Mouse (Mus musculus): ENCODE measurements around the gene Cdc27. TPM values are rescaled to one million over a fixed set of nuclear protein-coding genes. Genes with fewer than 3 reads are reported as not detected.
A peak's percentile ranks its signal among the peaks of the same experiment; 100 is the strongest.
"Not testable (repeated sequence)": the region's sequence is repeated elsewhere in the genome, so short reads cannot be mapped to it uniquely, and the experiment has no call there.

The Cdc27 gene
- polyA plus RNA-seq, 1 experiment from 2014 or later, result 31.7 TPM

DNA sequence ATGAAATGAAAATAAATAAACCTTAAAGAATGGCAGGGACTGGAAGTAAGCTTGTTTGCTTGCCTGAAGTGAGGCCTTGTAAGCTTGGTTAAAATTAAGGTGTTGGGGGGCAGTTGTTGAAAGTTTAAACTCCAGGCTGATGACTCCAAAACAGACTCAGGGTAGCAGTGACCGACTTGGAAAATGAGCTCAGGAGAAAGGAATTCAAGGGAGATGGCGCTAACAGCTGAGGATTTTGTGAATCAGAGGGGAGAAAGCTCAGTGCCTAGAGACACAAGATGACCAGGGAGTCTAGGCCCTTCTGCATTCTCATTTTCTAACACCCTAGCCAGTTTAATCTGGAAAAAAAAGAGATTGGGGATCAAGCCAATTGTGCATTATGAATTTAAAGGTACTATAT, 10.6 kb upstream of the Cdc27 start:
- Histone ChIP-seq H3K4me1 (replicated peaks; ENCODE audit: control insufficient read depth, insufficient read depth, low read length) (no peaks in the 10 kb centered on the region), H3K9ac (replicated peaks; ENCODE audit: low read depth, low read length) (no peak overlapping the region), H3K36me3 (ENCODE audit: control insufficient read depth, insufficient read depth) (no peaks in the 10 kb centered on the region), H3K27me3 (replicated peaks; ENCODE audit: control insufficient read depth, insufficient read depth, low read length) (no peaks in the 10 kb centered on the region), H3K27ac (ENCODE audit: low read length) (no peak overlapping the region), H3K9me3 (ENCODE audit: control insufficient read depth, low read length) (no peaks in the 10 kb centered on the region), H3K4me2 (ENCODE audit: low read length) (no peak overlapping the region), H3K4me3 (replicated peaks; ENCODE audit: low read length) (no peak overlapping the region)
- ATAC-seq, result no peak
- WGBS, result 55% methylated on average over 2 of the region's 2 CpGs

- Histone ChIP-seq H3K27me3 (replicated peaks; ENCODE audit: control insufficient read depth, insufficient read depth, low read length) (no peaks in the 10 kb centered on the region), H3K9ac (replicated peaks; ENCODE audit: low read depth, low read length) (no peak overlapping the region), H3K4me3 (replicated peaks; ENCODE audit: low read length) (no peak overlapping the region), H3K4me1 (replicated peaks; ENCODE audit: control insufficient read depth, insufficient read depth, low read length) (no peaks in the 10 kb centered on the region), H3K4me2 (ENCODE audit: low read length) (no peak overlapping the region), H3K36me3 (ENCODE audit: control insufficient read depth, insufficient read depth) (no peaks in the 10 kb centered on the region), H3K27ac (ENCODE audit: low read length) (no peak overlapping the region), H3K9me3 (ENCODE audit: control insufficient read depth, low read length) (no peaks in the 10 kb centered on the region)
- WGBS, result 52% methylated on average over 4 of the region's 4 CpGs
- no peak for ATAC-seq
These were observed 8.4 kb upstream of the Cdc27 start for GRCm38 (mm10) chr11:104558651-104559403.

DNA sequence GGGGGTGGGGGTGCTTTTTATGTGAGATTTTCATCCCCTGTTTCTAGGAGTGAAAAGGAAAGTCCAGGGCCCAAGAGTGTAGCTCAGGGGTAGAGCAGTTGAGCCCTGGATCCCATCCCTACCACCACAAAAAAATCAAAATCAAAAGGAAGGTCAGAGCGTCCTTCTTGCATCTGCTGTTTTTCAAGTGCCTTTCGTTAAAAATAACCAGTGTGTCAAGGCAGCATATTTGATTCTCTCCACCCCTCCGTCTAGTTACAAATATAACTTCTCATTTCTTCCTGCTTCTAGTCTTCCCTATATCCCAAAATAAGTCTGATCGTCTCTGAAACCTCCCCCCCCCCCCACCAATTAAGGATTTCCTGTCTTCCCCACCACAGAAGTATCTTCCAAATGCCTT, 7.6 kb upstream of the Cdc27 start:
- H3K27ac ChIP-seq (ENCODE audit: low read length), result no peak overlapping the region
- H3K36me3 ChIP-seq (ENCODE audit: control insufficient read depth, insufficient read depth), result no peaks in the 10 kb centered on the region
- H3K4me1 ChIP-seq (replicated peaks; ENCODE audit: control insufficient read depth, insufficient read depth, low read length), result no peaks in the 10 kb centered on the region
- no peak overlapping the region for H3K4me2 ChIP-seq (ENCODE audit: low read length)
- WGBS, result 78% methylated on average over 4 of the region's 4 CpGs
- no peak for ATAC-seq
- no peak overlapping the region for H3K9ac ChIP-seq (replicated peaks; ENCODE audit: low read depth, low read length)
- H3K9me3 ChIP-seq (ENCODE audit: control insufficient read depth, low read length), result no peaks in the 10 kb centered on the region
- no peaks in the 10 kb centered on the region for H3K27me3 ChIP-seq (replicated peaks; ENCODE audit: control insufficient read depth, insufficient read depth, low read length)
- no peak overlapping the region for H3K4me3 ChIP-seq (replicated peaks; ENCODE audit: low read length)

GRCm38 (mm10) chr11:104549438-104550405, 698 bp downstream of the Cdc27 start:
- Histone ChIP-seq H3K4me3 (replicated peaks; ENCODE audit: low read length) (peak overlapping the region; percentile 100), H3K27me3 (replicated peaks; ENCODE audit: control insufficient read depth, insufficient read depth, low read length) (no peaks in the 10 kb centered on the region; the same call in 1 of the 2 replicates), H3K9ac (replicated peaks; ENCODE audit: low read depth, low read length) (peak overlapping the region; percentile 100), H3K27ac (ENCODE audit: low read length) (peak overlapping the region; percentile 79), H3K36me3 (ENCODE audit: control insufficient read depth, insufficient read depth) (no peaks in the 10 kb centered on the region), H3K4me2 (ENCODE audit: low read length) (peak overlapping the region; percentile 79), H3K4me1 (replicated peaks; ENCODE audit: control insufficient read depth, insufficient read depth, low read length) (peaks cover 14% of the 10 kb centered on the region), H3K9me3 (ENCODE audit: control insufficient read depth, low read length) (no peaks in the 10 kb centered on the region)
- peak; percentile 51 for ATAC-seq
- under 1% methylated on average over 53 of the region's 53 CpGs for WGBS

- Histone ChIP-seq H3K4me1 (replicated peaks; ENCODE audit: control insufficient read depth, insufficient read depth, low read length) (peaks cover 14% of the 10 kb centered on the region), H3K9ac (replicated peaks; ENCODE audit: low read depth, low read length) (no peak overlapping the region), H3K27me3 (replicated peaks; ENCODE audit: control insufficient read depth, insufficient read depth, low read length) (no peaks in the 10 kb centered on the region; the same call in 1 of the 2 replicates), H3K27ac (ENCODE audit: low read length) (no peak overlapping the region), H3K36me3 (ENCODE audit: control insufficient read depth, insufficient read depth) (no peaks in the 10 kb centered on the region), H3K9me3 (ENCODE audit: control insufficient read depth, low read length) (no peaks in the 10 kb centered on the region), H3K4me2 (ENCODE audit: low read length) (no peak overlapping the region), H3K4me3 (replicated peaks; ENCODE audit: low read length) (no peak overlapping the region)
- WGBS, result 95% methylated on average over 3 of the region's 3 CpGs
- no peak for ATAC-seq
These were observed 2.9 kb downstream of the Cdc27 start for GRCm38 (mm10) chr11:104547502-104547901.

DNA sequence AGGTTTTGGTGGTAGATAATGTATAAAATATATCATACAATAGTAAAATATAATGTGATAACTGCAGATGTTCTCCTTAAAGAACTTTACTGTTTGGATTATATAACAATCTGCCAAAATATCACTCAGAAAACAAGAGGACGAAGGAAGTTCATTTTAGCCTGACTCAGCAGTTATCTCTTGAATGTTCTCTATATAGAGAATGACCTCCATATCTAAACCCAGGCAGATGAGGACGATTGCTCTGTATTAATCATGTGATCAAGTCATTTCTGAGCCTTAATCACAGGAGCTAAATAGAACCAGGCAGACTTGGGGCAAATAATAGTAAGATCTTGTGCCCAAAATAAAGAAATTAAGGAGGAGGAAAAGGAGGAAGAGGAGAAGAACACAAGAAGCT, 5.9 kb downstream of the Cdc27 start:
- 88% methylated on average over 2 of the region's 2 CpGs for WGBS
- no peaks in the 10 kb centered on the region; the same call in 1 of the 2 replicates for H3K36me3 ChIP-seq (ENCODE audit: control insufficient read depth, insufficient read depth)
- H3K4me3 ChIP-seq (replicated peaks; ENCODE audit: low read length), result no peak overlapping the region
- no peak for ATAC-seq
- no peaks in the 10 kb centered on the region for H3K9me3 ChIP-seq (ENCODE audit: control insufficient read depth, low read length)
- no peaks in the 10 kb centered on the region for H3K27me3 ChIP-seq (replicated peaks; ENCODE audit: control insufficient read depth, insufficient read depth, low read length)
- H3K4me2 ChIP-seq (ENCODE audit: low read length), result no peak overlapping the region
- H3K9ac ChIP-seq (replicated peaks; ENCODE audit: low read depth, low read length), result no peak overlapping the region
- H3K27ac ChIP-seq (ENCODE audit: low read length), result no peak overlapping the region
- H3K4me1 ChIP-seq (replicated peaks; ENCODE audit: control insufficient read depth, insufficient read depth, low read length), result peaks cover 14% of the 10 kb centered on the region

DNA sequence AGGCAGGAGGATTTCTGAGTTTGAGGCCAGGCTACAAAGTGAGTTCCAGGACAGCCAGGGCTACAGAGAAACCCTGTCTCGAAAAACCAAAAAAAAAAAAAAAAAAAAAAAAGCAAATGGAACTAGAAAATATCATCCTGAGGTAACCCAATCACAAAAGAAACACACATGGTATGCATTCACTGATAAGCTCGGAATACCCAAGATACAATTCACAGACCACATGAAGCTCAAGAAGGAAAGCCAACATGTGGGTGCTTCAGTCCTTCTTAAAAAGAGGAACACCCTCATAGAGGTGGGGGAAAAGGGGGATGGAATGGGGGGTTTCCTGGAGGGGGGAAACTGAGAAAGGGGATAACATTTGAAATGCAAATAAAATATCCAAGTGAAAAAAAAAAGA, 7.1 kb downstream of the Cdc27 start:
- not testable (repeated sequence) for H3K4me3 ChIP-seq (replicated peaks; ENCODE audit: low read length); H3K4me2 ChIP-seq (ENCODE audit: low read length); H3K27me3 ChIP-seq (replicated peaks; ENCODE audit: control insufficient read depth, insufficient read depth, low read length); ATAC-seq; H3K36me3 ChIP-seq (ENCODE audit: control insufficient read depth, insufficient read depth); H3K9ac ChIP-seq (replicated peaks; ENCODE audit: low read depth, low read length); H3K27ac ChIP-seq (ENCODE audit: low read length); H3K9me3 ChIP-seq (ENCODE audit: control insufficient read depth, low read length); H3K4me1 ChIP-seq (replicated peaks; ENCODE audit: control insufficient read depth, insufficient read depth, low read length)
- WGBS, result 92% methylated on average over 2 of the region's 2 CpGs

- Histone ChIP-seq H3K36me3 (ENCODE audit: control insufficient read depth, insufficient read depth) (no peaks in the 10 kb centered on the region; the same call in 1 of the 2 replicates), H3K27me3 (replicated peaks; ENCODE audit: control insufficient read depth, insufficient read depth, low read length) (no peaks in the 10 kb centered on the region), H3K4me1 (replicated peaks; ENCODE audit: control insufficient read depth, insufficient read depth, low read length) (no peaks in the 10 kb centered on the region), H3K4me3 (replicated peaks; ENCODE audit: low read length) (no peak overlapping the region), H3K4me2 (ENCODE audit: low read length) (no peak overlapping the region), H3K9me3 (ENCODE audit: control insufficient read depth, low read length) (no peaks in the 10 kb centered on the region), H3K27ac (ENCODE audit: low read length) (no peak overlapping the region), H3K9ac (replicated peaks; ENCODE audit: low read depth, low read length) (no peak overlapping the region)
- 94% methylated on average over 5 of the region's 5 CpGs for WGBS
- no peak for ATAC-seq
These were observed 10.6 kb downstream of the Cdc27 start for GRCm38 (mm10) chr11:104539811-104540210.

DNA sequence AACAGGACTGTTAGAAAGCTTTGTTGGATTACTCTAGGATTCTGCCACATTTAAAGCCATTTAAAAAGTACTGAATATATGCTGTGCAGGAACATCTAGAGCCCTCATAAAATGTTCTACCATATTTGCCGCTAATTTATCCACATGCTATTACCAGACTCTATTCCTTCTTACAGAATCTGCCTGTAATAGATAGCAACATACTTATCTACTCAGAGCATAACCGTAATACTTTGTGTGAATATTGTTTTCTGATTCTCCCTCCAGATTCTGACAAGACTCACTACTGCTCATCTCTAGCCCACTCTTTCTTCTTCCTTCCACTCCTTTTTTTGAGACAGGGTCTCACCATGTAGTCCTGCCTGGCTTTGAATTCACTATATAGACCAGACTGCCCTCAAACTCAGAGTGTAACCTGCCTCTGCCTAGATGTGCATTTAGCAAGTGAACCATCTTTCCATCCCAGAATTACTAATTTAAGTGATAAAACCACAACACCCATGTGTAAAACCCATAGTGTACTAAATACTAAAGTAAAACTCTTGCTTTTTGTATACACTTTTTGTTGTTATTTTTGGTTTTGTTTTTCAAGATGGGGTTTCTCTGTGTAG, 12.4 kb downstream of the Cdc27 start:
- Histone ChIP-seq H3K4me2 (ENCODE audit: low read length) (no peak overlapping the region), H3K4me1 (replicated peaks; ENCODE audit: control insufficient read depth, insufficient read depth, low read length) (no peaks in the 10 kb centered on the region), H3K4me3 (replicated peaks; ENCODE audit: low read length) (no peak overlapping the region), H3K9ac (replicated peaks; ENCODE audit: low read depth, low read length) (no peak overlapping the region), H3K9me3 (ENCODE audit: control insufficient read depth, low read length) (no peaks in the 10 kb centered on the region), H3K27me3 (replicated peaks; ENCODE audit: control insufficient read depth, insufficient read depth, low read length) (no peaks in the 10 kb centered on the region), H3K27ac (ENCODE audit: low read length) (no peak overlapping the region), H3K36me3 (ENCODE audit: control insufficient read depth, insufficient read depth) (peaks cover 7% of the 10 kb centered on the region)
- 96% methylated on average over 2 of the region's 2 CpGs for WGBS
- ATAC-seq, result no peak
